Mouse (Mus musculus): Measurements from ENCODE around the gene Phxr2.

- TF ChIP-seq UBTF (IDR thresholded peaks at IDR 0.05; ENCODE audit: low read depth, low read length) (no peak), CTCF (conservative IDR thresholded peaks at IDR 0.05 in 1 of 2, IDR thresholded peaks at IDR 0.05 in 1 of 2; ENCODE audit: low read depth in 2 of 2, low read length in 2 of 2) (no peak), HCFC1 (IDR thresholded peaks at IDR 0.05; ENCODE audit: low read depth, low read length) (no peak), MYC (IDR thresholded peaks at IDR 0.05; ENCODE audit: low read depth, low read length) (no peak), E2F4 (IDR thresholded peaks at IDR 0.05; ENCODE audit: insufficient replicate concordance, low read depth, low read length) (no peak), ZNF384 (IDR thresholded peaks at IDR 0.05; ENCODE audit: low read depth, low read length) (no peak), POLR2A (IDR thresholded peaks at IDR 0.05; ENCODE audit: low read depth, low read length) (no peak)
Observed at GRCm38 (mm10) chr10:99108431-99108982, 17.6 kb downstream of the Phxr2 start.

All from CH12.LX (cell line).